Mouse (Mus musculus) intestine, embryonic 16.5 days (tissue): ENCODE data around the gene Kidins220. TPM values are rescaled to one million over a fixed set of nuclear protein-coding genes. Genes with fewer than 3 reads are reported as not detected.

Experiments used
- ATAC-seq: fragments of 200-750 bp; cut with Nextera tagmentation; 2 replicates; pipeline ENCODE4 v1.8.0; 2017; ENCODE audit warnings: moderate TSS enrichment, moderate library complexity
- H3K27ac ChIP-seq: fragments of 300-500 bp; sonication (generic); 2 replicates; pipeline ENCODE4 v1.5.1; 2014; ENCODE audit warnings: mild to moderate bottlenecking, low read length
- H3K27me3 ChIP-seq: fragments of 300-500 bp; sonication (generic); replicated peaks from 2 replicates; pipeline ENCODE4 v1.6.1; 2014; ENCODE audit warnings: low read length, control low read depth, mixed read lengths; ENCODE audit not compliant: control insufficient read depth, insufficient read depth
- H3K36me3 ChIP-seq: fragments of 300-500 bp; sonication (generic); 2 replicates; pipeline ENCODE4 v1.6.1; 2014; ENCODE audit warnings: low read length, control low read depth; ENCODE audit not compliant: control insufficient read depth, insufficient read depth
- H3K4me1 ChIP-seq: fragments of 300-500 bp; sonication (generic); 2 replicates; pipeline ENCODE4 v1.6.1; 2014; ENCODE audit warnings: low read length, control low read depth, mixed read lengths; ENCODE audit not compliant: control insufficient read depth, insufficient read depth
- H3K4me2 ChIP-seq: fragments of 300-500 bp; sonication (generic); 2 replicates; pipeline ENCODE4 v1.6.1; 2014; ENCODE audit warnings: low read depth, low read length, control low read depth
- H3K4me3 ChIP-seq: fragments of 300-500 bp; sonication (generic); 2 replicates; pipeline ENCODE4 v1.5.1; 2014; ENCODE audit warnings: mild to moderate bottlenecking, low read length
- H3K9ac ChIP-seq: fragments of 300-500 bp; sonication (generic); 2 replicates; pipeline ENCODE4 v1.6.1; 2014; ENCODE audit warnings: low read depth, low read length
- H3K9me3 ChIP-seq: fragments of 300-500 bp; sonication (generic); 2 replicates; pipeline ENCODE4 v1.6.1; 2016; ENCODE audit warnings: low read length, control low read depth; ENCODE audit not compliant: control insufficient read depth
- WGBS: fragments of 180-500 bp; shearing (Covaris S2); extraction: QIAGEN DNeasy Blood & Tissue Kit; methylation state at CpG from one replicate; pipeline ENCODE4 v1.1.7; 2014; 5-methylcytosine and 5-hydroxymethylcytosine counted together
- polyA plus RNA-seq: library from polyadenylated mRNA; unstranded; fragments of >200 nt; fragmentation: Nextera tagmentation; extraction: Ambion mirVana; gene quantifications from 2 replicates; pipeline ENCODE4 v1.2.1, GENCODE M21; 2015

Kidins220 gene
- polyA plus RNA-seq, 1 experiment from 2014 or later: 19.1 TPM

GRCm38 (mm10) chr12:25036024-25036423 lies 61.3 kb downstream of the Kidins220 start:
- Histone ChIP-seq H3K4me2 (no peak overlapping the region), H3K27me3 (no peaks in the 10 kb centered on the region), H3K9me3 (no peaks in the 10 kb centered on the region), H3K9ac (no peak overlapping the region), H3K4me3 (no peak overlapping the region), H3K4me1 (no peaks in the 10 kb centered on the region), H3K36me3 (0 out of 2 replicates have a peak, but pooled peaks cover 2% of the 10 kb centered on the region), H3K27ac (no peak overlapping the region)
- no peak for ATAC-seq
- WGBS: 92% methylated on average over 3 of the region's 3 CpGs

- Histone ChIP-seq H3K36me3 (0 out of 2 replicates have a peak, but pooled peaks cover 2% of the 10 kb centered on the region), H3K4me1 (no peaks in the 10 kb centered on the region), H3K27me3 (no peaks in the 10 kb centered on the region), H3K27ac (no peak overlapping the region), H3K9ac (no peak overlapping the region), H3K4me3 (no peak overlapping the region), H3K9me3 (no peaks in the 10 kb centered on the region), H3K4me2 (no peak overlapping the region)
- 95% methylated on average over 5 of the region's 5 CpGs for WGBS
- no peak for ATAC-seq
Observed at GRCm38 (mm10) chr12:25037222-25037621, 62.5 kb downstream of the Kidins220 start.

GRCm38 (mm10) chr12:25037681-25038472 lies 63.2 kb downstream of the Kidins220 start:
- ATAC-seq: no peak
- H3K27me3 ChIP-seq: no peaks in the 10 kb centered on the region

GRCm38 (mm10) chr12:25044056-25044455 lies 69.3 kb downstream of the Kidins220 start:
- Histone ChIP-seq H3K9me3 (no peaks in the 10 kb centered on the region), H3K4me1 (0 out of 2 replicates have a peak, but pooled peaks cover 2% of the 10 kb centered on the region), H3K36me3 (no peaks in the 10 kb centered on the region), H3K4me3 (no peak overlapping the region), H3K27ac (no peak overlapping the region), H3K9ac (no peak overlapping the region), H3K27me3 (no peaks in the 10 kb centered on the region), H3K4me2 (no peak overlapping the region)
- ATAC-seq: peak; percentile 63
- 91% methylated on average over 2 of the region's 2 CpGs for WGBS

More at GRCm38 (mm10) chr12:25037681-25038472, 63.2 kb downstream of the Kidins220 start:
- Histone ChIP-seq H3K27ac (no peak overlapping the region), H3K36me3 (0 out of 2 replicates have a peak, but pooled peaks cover 2% of the 10 kb centered on the region), H3K4me1 (no peaks in the 10 kb centered on the region), H3K4me3 (no peak overlapping the region), H3K9ac (no peak overlapping the region), H3K9me3 (no peaks in the 10 kb centered on the region), H3K4me2 (no peak overlapping the region)
- WGBS: 76% methylated on average over 9 of the region's 9 CpGs

GRCm38 (mm10) chr12:25044579-25044978 lies 69.9 kb downstream of the Kidins220 start:
- no peak overlapping the region for H3K4me2 ChIP-seq
- H3K4me1 ChIP-seq: 0 out of 2 replicates have a peak, but pooled peaks cover 2% of the 10 kb centered on the region
- H3K27ac ChIP-seq: no peak overlapping the region
- no peak overlapping the region for H3K9ac ChIP-seq
- peak; percentile 77 for ATAC-seq
- no peaks in the 10 kb centered on the region for H3K36me3 ChIP-seq
- no peaks in the 10 kb centered on the region for H3K9me3 ChIP-seq
- H3K4me3 ChIP-seq: no peak overlapping the region
- no peaks in the 10 kb centered on the region for H3K27me3 ChIP-seq
- 71% methylated on average over 4 of the region's 4 CpGs for WGBS

- Histone ChIP-seq H3K27ac (no peak overlapping the region), H3K36me3 (peaks cover 2% of the 10 kb centered on the region; the same call in 1 of the 2 replicates), H3K4me2 (no peak overlapping the region), H3K9ac (no peak overlapping the region), H3K4me1 (no peaks in the 10 kb centered on the region), H3K4me3 (no peak overlapping the region), H3K9me3 (no peaks in the 10 kb centered on the region), H3K27me3 (no peaks in the 10 kb centered on the region)
- no peak for ATAC-seq
- WGBS: 49% methylated on average over 5 of the region's 5 CpGs
Observed at GRCm38 (mm10) chr12:25049253-25049652, 74.5 kb downstream of the Kidins220 start.

- 81% methylated on average over 7 of the region's 7 CpGs for WGBS
- Histone ChIP-seq H3K27me3 (no peaks in the 10 kb centered on the region), H3K4me2 (no peak overlapping the region), H3K4me1 (no peaks in the 10 kb centered on the region), H3K9me3 (no peaks in the 10 kb centered on the region), H3K9ac (no peak overlapping the region), H3K4me3 (no peak overlapping the region), H3K27ac (no peak overlapping the region), H3K36me3 (peaks cover 11% of the 10 kb centered on the region)
- no peak for ATAC-seq
Observed at GRCm38 (mm10) chr12:25054511-25054910, 79.8 kb downstream of the Kidins220 start.

GRCm38 (mm10) chr12:25054963-25055362 lies 80.2 kb downstream of the Kidins220 start:
- Histone ChIP-seq H3K36me3 (peaks cover 11% of the 10 kb centered on the region), H3K4me3 (no peak overlapping the region), H3K4me1 (no peaks in the 10 kb centered on the region), H3K9me3 (no peaks in the 10 kb centered on the region), H3K4me2 (no peak overlapping the region), H3K9ac (no peak overlapping the region), H3K27ac (no peak overlapping the region), H3K27me3 (no peaks in the 10 kb centered on the region)
- no peak for ATAC-seq
- WGBS: 61% methylated on average over 4 of the region's 4 CpGs

- no peak overlapping the region for H3K9ac ChIP-seq
- H3K4me3 ChIP-seq: no peak overlapping the region
- H3K4me2 ChIP-seq: no peak overlapping the region
- H3K27me3 ChIP-seq: no peaks in the 10 kb centered on the region
- peaks cover 8% of the 10 kb centered on the region for H3K36me3 ChIP-seq
- H3K27ac ChIP-seq: no peak overlapping the region
- no peaks in the 10 kb centered on the region for H3K4me1 ChIP-seq
- WGBS: 80% methylated on average over 9 of the region's 9 CpGs
- ATAC-seq: no peak; the same call in 1 of the 2 replicates
- no peaks in the 10 kb centered on the region for H3K9me3 ChIP-seq
Observed at GRCm38 (mm10) chr12:25059487-25060200, 84.9 kb downstream of the Kidins220 start.
